Mouse (Mus musculus) hindbrain, embryonic 16.5 days (tissue): Measurements from ENCODE around the gene Tprgl. TPM values are rescaled to one million over a fixed set of nuclear protein-coding genes. Genes with fewer than 3 reads are reported as not detected.

Experiments
- ATAC-seq: fragments of 200-750 bp; cut with Nextera tagmentation; 2 replicates; pipeline ENCODE4 v1.8.0; 2017; ENCODE audit warnings: moderate TSS enrichment, moderate library complexity
- H3K27ac ChIP-seq: fragments of 300-500 bp; sonication (generic); 2 replicates; pipeline ENCODE4 v1.5.1; 2014; ENCODE audit warnings: low read depth, mild to moderate bottlenecking, control low read depth, low read length, moderate library complexity
- H3K27me3 ChIP-seq: fragments of 300-500 bp; sonication (generic); replicated peaks from 2 replicates; pipeline ENCODE4 v1.6.1; 2014; ENCODE audit warnings: low read length; ENCODE audit not compliant: control insufficient read depth, insufficient read depth
- H3K36me3 ChIP-seq: fragments of 300-500 bp; sonication (generic); 2 replicates; pipeline ENCODE4 v1.6.1; 2014; ENCODE audit warnings: mild to moderate bottlenecking, low read length, moderate library complexity, mixed read lengths; ENCODE audit not compliant: control insufficient read depth, insufficient read depth
- H3K4me1 ChIP-seq: fragments of 300-500 bp; sonication (generic); 2 replicates; pipeline ENCODE4 v1.6.1; 2014; ENCODE audit warnings: low read depth, low read length; ENCODE audit not compliant: control insufficient read depth, insufficient read depth
- H3K4me2 ChIP-seq: fragments of 300-500 bp; sonication (generic); 2 replicates; pipeline ENCODE4 v1.6.1; 2014; ENCODE audit warnings: mild to moderate bottlenecking, low read length, control low read depth, moderate library complexity
- H3K4me3 ChIP-seq: fragments of 300-500 bp; sonication (generic); 2 replicates; pipeline ENCODE4 v1.5.1; 2014; ENCODE audit warnings: mild to moderate bottlenecking, low read length, control low read depth, moderate library complexity
- H3K9ac ChIP-seq: fragments of 300-500 bp; sonication (generic); 2 replicates; pipeline ENCODE4 v1.6.1; 2014; ENCODE audit warnings: low read depth, mild to moderate bottlenecking, control low read depth, low read length, moderate library complexity
- H3K9me3 ChIP-seq: fragments of 300-500 bp; sonication (generic); 2 replicates; pipeline ENCODE4 v1.6.1; 2014; ENCODE audit warnings: mild to moderate bottlenecking, low read length, moderate library complexity; ENCODE audit not compliant: control insufficient read depth
- WGBS: fragments of 180-500 bp; shearing (Covaris S2); extraction: QIAGEN DNeasy Blood & Tissue Kit; methylation state at CpG from one replicate; pipeline ENCODE4 v1.1.7; 2014; 5-methylcytosine and 5-hydroxymethylcytosine counted together
- polyA plus RNA-seq: library from polyadenylated mRNA; unstranded; fragments of >200 nt; fragmentation: Nextera tagmentation; extraction: Ambion mirVana; gene quantifications from 2 replicates; pipeline ENCODE4 v1.2.1, GENCODE M21; 2015

Tprgl gene
- polyA plus RNA-seq, 1 experiment from 2014 or later = 242 TPM

DNA sequence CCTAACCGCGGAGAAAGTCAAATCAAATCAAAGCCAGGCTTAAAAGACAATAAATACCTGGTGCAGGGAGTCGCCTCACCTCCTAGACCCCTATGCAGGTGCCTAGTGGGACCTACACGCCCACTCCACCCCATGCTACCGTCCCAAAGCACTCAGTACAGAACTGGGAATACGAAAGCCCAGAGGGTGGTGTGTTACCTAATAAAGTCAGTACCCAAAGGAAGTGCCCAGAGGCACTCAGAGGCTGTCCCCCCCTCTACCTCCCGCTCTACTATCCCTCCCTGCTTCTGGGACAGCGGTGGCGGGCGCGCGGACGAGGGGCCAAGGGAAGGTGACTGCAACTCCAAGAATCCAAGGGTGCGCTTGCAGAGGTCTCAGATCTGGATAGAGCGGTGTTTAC, 9.6 kb upstream of the Tprgl start:
- Histone ChIP-seq H3K4me3 (peak overlapping the region; percentile 53), H3K27me3 (peaks cover 27% of the 10 kb centered on the region), H3K9ac (peak overlapping the region; percentile 64), H3K27ac (no peak overlapping the region), H3K36me3 (no peaks in the 10 kb centered on the region), H3K9me3 (no peaks in the 10 kb centered on the region), H3K4me2 (peak overlapping the region; percentile 97), H3K4me1 (peaks cover 16% of the 10 kb centered on the region)
- WGBS = 1% methylated on average over 15 of the region's 15 CpGs
- ATAC-seq = no peak

DNA sequence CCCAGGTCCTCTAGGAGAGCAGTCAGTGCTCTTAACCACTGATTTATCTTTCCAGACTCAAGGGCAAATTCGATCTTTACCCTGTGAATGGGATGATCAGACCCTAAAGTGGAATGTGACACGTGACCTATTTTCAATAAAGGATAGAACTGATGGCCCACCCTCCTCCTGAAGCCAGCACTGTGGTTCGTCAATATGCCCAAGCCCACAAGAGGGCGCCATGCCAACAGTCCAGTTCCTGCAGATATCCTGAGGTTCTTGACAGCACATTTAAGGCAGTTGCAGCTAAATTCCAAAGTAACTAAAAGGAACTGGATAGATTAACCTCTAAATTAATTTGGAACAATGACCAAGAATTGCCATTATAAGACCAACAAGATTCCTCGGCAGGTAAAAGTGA, 6.6 kb upstream of the Tprgl start:
- Histone ChIP-seq H3K9me3 (no peaks in the 10 kb centered on the region), H3K4me2 (no peak overlapping the region), H3K27me3 (peaks cover 25% of the 10 kb centered on the region), H3K4me3 (no peak overlapping the region), H3K36me3 (no peaks in the 10 kb centered on the region), H3K4me1 (peaks cover 16% of the 10 kb centered on the region), H3K9ac (no peak overlapping the region), H3K27ac (no peak overlapping the region)
- WGBS = 29% methylated on average over 5 of the region's 5 CpGs
- ATAC-seq = no peak

DNA sequence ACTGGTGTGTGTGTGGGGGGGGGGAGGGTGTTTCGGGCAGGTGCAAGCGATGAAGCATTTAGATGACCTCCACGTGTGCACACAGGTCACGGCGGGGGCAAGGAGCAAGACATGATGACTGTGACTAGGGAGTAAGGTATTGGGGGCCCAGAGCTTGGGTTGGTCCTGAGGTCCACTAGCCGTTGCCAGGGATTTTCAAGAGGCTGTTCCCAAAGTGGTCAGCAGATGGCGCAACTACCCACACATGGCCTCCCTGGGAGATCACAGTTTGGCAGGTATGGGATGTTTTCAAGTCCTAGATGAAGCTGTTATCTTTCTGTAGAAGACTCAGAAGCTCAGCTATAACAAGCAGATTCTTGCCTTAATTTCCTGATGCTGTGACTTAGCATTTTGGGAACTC, 2.8 kb upstream of the Tprgl start:
- no peak overlapping the region for H3K27ac ChIP-seq
- no peak overlapping the region for H3K9ac ChIP-seq
- no peak overlapping the region for H3K4me2 ChIP-seq
- 16% methylated on average over 7 of the region's 7 CpGs for WGBS
- H3K27me3 ChIP-seq = no peaks in the 10 kb centered on the region; the same call in 1 of the 2 replicates
- peaks cover 19% of the 10 kb centered on the region for H3K4me1 ChIP-seq
- ATAC-seq = no peak
- peaks cover 4% of the 10 kb centered on the region for H3K36me3 ChIP-seq
- H3K4me3 ChIP-seq = no peak overlapping the region
- no peaks in the 10 kb centered on the region for H3K9me3 ChIP-seq

DNA sequence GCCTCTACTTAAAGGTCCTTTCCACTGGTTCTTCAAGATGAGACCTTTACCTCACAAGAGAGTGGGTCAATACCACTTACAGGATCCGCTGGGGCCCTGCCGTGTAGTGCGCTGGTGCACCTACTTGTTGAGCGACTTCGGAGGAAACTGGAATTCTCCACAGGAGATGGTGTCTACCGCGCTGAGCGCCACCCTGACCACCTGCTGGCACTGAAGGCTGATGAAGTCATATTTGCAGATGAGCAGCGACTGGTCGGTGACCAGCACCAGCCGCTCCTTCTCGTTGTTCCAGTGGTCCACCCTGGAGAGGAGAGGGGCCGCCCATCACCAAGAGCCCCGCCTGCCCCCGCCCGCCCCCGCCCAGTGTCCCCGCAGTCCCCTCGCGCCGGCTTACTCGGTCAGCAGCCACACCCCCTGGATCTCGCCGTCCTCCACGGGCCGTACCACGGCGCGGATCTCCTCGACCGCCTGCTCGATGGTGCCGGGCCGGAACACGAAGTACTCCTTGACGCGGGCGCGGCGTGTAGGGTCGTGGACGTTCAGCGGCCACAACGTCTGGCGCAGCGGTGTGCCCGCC, 417 bp downstream of the Tprgl start:
- H3K4me3 ChIP-seq = peak overlapping the region; percentile 81
- H3K27ac ChIP-seq = peak overlapping the region; percentile 73
- no peaks in the 10 kb centered on the region for H3K27me3 ChIP-seq
- WGBS = 2% methylated on average over 40 of the region's 47 CpGs
- H3K4me2 ChIP-seq = peak overlapping the region; percentile 59
- peaks cover 19% of the 10 kb centered on the region for H3K4me1 ChIP-seq
- H3K9ac ChIP-seq = peak overlapping the region; percentile 81
- ATAC-seq = peak; percentile 74
- peaks cover 27% of the 10 kb centered on the region for H3K36me3 ChIP-seq
- no peaks in the 10 kb centered on the region for H3K9me3 ChIP-seq

DNA sequence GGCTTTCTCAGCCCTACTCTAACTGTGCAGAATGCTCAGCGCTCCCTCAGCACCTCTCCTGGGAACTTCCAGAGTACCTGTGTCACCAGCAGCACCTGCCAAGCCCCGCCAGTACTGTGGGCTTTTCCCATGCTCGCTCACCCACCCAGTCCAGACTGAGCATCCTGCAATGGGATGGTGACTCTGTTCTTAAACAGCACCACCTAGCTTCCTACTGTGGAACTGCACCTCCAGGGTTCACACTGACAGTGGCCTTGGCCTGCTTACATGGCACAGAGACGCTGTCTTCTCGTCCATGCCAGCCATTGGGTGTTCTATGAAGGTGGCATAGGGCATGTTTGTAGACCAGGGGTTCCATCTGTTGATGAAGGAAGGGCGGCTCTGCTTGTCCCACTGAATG, 1.5 kb downstream of the Tprgl start:
- no peak overlapping the region for H3K9ac ChIP-seq
- peak overlapping the region; percentile 59 for H3K4me2 ChIP-seq
- H3K9me3 ChIP-seq = no peaks in the 10 kb centered on the region
- no peak overlapping the region for H3K27ac ChIP-seq
- H3K4me3 ChIP-seq = peak overlapping the region; percentile 81
- H3K36me3 ChIP-seq = peaks cover 27% of the 10 kb centered on the region
- peak; percentile 28; the same call in 1 of the 2 replicates for ATAC-seq
- peaks cover 19% of the 10 kb centered on the region for H3K4me1 ChIP-seq
- WGBS = 10% methylated on average over 6 of the region's 6 CpGs
- no peaks in the 10 kb centered on the region for H3K27me3 ChIP-seq

DNA sequence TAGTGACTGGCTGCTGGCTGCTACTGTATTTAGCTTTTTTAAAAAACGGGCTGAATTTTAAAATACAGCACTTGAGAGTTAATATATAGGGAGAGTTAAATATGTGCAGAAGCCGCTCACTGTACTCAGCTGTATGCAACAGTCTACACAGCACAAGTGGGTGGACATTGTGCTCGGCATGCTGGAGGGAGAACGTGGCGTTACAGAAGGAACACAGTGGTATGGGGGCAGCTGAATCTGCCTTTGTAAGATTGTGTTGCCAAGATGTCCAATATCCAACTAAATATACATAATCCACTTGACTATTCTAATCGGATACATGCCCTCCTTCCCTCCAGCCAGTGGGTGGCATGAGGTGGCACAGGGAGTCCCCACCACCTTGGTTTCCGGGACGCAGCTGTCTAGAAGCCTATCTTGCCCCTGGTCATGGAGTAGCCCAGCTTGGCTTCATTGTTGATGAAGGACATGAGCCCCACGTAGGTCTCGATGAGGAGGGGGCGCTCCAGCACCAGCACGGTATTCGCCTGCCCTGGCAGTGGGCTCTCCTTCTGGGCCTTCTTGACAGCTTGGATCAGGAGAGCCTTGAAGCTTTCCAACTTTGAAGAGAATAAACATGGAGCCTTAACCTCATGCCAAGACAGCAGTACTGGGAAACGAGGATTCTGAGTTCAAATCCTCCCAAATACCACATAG, 2.4 kb downstream of the Tprgl start:
- Histone ChIP-seq H3K27me3 (no peaks in the 10 kb centered on the region), H3K9me3 (no peaks in the 10 kb centered on the region), H3K27ac (no peak overlapping the region), H3K4me1 (peaks cover 19% of the 10 kb centered on the region), H3K36me3 (peaks cover 27% of the 10 kb centered on the region), H3K9ac (no peak overlapping the region), H3K4me2 (no peak overlapping the region), H3K4me3 (no peak overlapping the region)
- no peak for ATAC-seq
- 91% methylated on average over 14 of the region's 14 CpGs for WGBS

DNA sequence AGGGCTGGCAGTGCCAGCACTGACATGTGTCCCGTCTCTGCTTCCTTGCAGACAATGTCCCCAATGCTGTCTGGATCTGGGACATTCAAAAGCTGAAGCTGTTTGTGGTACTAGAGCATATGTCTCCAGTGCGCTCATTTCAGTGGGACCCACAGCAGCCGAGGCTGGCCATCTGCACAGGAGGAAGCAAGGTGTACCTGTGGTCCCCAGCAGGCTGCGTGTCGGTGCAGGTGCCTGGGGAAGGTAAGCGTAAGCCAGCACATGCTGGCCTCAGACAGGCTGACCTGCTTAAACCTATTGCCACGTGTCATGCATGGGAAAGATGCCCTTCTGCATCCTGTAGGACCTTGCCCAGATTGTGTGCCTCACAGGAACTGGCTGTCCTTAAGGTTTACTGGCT, 4.4 kb downstream of the Tprgl start:
- peaks cover 37% of the 10 kb centered on the region for H3K36me3 ChIP-seq
- H3K9ac ChIP-seq = no peak overlapping the region
- whole genome bisulfite sequencing = 82% methylated on average over 7 of the region's 7 CpGs
- H3K4me1 ChIP-seq = peaks cover 13% of the 10 kb centered on the region
- no peak for ATAC-seq
- no peak overlapping the region for H3K4me3 ChIP-seq
- no peak overlapping the region for H3K27ac ChIP-seq
- H3K4me2 ChIP-seq = no peak overlapping the region
- H3K27me3 ChIP-seq = no peaks in the 10 kb centered on the region
- H3K9me3 ChIP-seq = no peaks in the 10 kb centered on the region

DNA sequence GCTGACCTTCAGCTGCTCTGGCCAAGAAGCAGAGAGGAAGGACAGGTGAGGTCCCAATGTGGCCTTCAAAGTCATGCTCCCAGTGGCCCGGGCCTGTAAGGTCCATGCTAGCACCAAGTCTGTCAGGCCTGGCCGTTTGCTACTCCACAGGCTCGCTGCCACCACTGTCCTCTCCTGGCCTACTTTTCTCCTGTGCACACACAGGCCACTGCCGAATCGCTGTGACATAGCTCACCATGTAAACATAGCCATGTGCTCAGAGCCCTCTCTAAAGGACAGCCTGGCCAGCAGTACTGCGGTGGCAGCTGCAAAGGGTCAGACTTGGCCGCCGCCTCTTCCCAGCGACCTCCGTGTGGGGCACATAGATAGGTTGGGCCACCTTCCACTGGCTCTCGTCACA, 6.4 kb downstream of the Tprgl start:
- H3K9ac ChIP-seq = no peak overlapping the region
- peaks cover 49% of the 10 kb centered on the region for H3K36me3 ChIP-seq
- H3K27ac ChIP-seq = no peak overlapping the region
- no peak overlapping the region for H3K4me3 ChIP-seq
- peaks cover 6% of the 10 kb centered on the region for H3K4me1 ChIP-seq
- 78% methylated on average over 11 of the region's 11 CpGs for WGBS
- H3K27me3 ChIP-seq = no peaks in the 10 kb centered on the region
- no peak for ATAC-seq
- H3K9me3 ChIP-seq = no peaks in the 10 kb centered on the region
- no peak overlapping the region for H3K4me2 ChIP-seq

DNA sequence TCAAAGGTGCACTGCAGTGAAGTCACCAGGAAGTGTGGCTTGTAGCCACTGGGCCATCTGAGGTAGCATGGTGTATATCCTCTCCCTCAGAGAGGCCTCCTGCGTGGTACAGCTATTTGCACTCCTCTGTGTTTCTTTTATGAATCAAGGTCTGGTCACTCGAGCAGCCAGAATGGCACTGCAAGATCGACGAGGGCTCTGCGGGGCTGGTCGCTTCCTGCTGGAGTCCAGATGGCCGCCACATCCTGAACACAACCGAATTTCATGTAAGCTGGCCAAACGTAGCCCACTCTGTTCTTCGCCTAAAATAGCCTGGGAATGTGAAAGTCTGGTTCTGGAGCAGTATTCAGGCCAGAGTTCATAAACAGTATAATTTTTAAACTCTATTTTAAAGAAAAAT, 14.1 kb downstream of the Tprgl start:
- Histone ChIP-seq H3K4me2 (no peak overlapping the region), H3K27ac (no peak overlapping the region), H3K36me3 (peaks cover 12% of the 10 kb centered on the region; the same call in 1 of the 2 replicates), H3K4me1 (peaks cover 12% of the 10 kb centered on the region), H3K27me3 (peaks cover 2% of the 10 kb centered on the region), H3K9me3 (no peaks in the 10 kb centered on the region), H3K9ac (no peak overlapping the region), H3K4me3 (no peak overlapping the region)
- WGBS = 82% methylated on average over 10 of the region's 10 CpGs
- no peak for ATAC-seq
